Mouse (Mus musculus) midbrain, embryonic 13.5 days (tissue): ENCODE results near the gene Sypl2. TPM values are rescaled to one million over a fixed set of nuclear protein-coding genes. Genes with fewer than 3 reads are reported as not detected.

Experiments
- ATAC-seq: fragments of 200-750 bp; cut with Nextera tagmentation; 2 replicates; pipeline ENCODE4 v1.8.0; 2017; ENCODE audit warnings: mild to moderate bottlenecking, moderate TSS enrichment, moderate library complexity
- H3K27ac ChIP-seq: fragments of 300-500 bp; sonication (generic); 2 replicates; pipeline ENCODE4 v1.5.1; 2015; ENCODE audit warnings: inconsistent platforms, mild to moderate bottlenecking, moderate library complexity
- H3K27me3 ChIP-seq: fragments of 300-500 bp; sonication (generic); 2 replicates; pipeline ENCODE4 v1.6.1; 2015; ENCODE audit warnings: mild to moderate bottlenecking, inconsistent platforms
- H3K36me3 ChIP-seq: fragments of 300-500 bp; sonication (generic); 2 replicates; pipeline ENCODE4 v1.6.1; 2015; ENCODE audit warnings: mild to moderate bottlenecking, inconsistent platforms
- H3K4me1 ChIP-seq: fragments of 300-500 bp; sonication (generic); replicated peaks from 2 replicates; pipeline ENCODE4 v1.6.1; 2015; ENCODE audit warnings: inconsistent platforms
- H3K4me2 ChIP-seq: fragments of 300-500 bp; sonication (generic); replicated peaks from 2 replicates; pipeline ENCODE4 v1.6.1; 2015; ENCODE audit warnings: moderate library complexity, mild to moderate bottlenecking, inconsistent platforms
- H3K4me3 ChIP-seq: fragments of 300-500 bp; sonication (generic); replicated peaks from 2 replicates; pipeline ENCODE4 v1.5.1; 2015; ENCODE audit warnings: mild to moderate bottlenecking, inconsistent platforms
- H3K9ac ChIP-seq: fragments of 300-500 bp; sonication (generic); replicated peaks from 2 replicates; pipeline ENCODE4 v1.6.1; 2015; ENCODE audit warnings: mild to moderate bottlenecking, inconsistent platforms
- H3K9me3 ChIP-seq: fragments of 300-500 bp; sonication (generic); 2 replicates; pipeline ENCODE4 v1.6.1; 2016; ENCODE audit warnings: mild to moderate bottlenecking, inconsistent platforms
- WGBS: fragments of 180-500 bp; shearing (Covaris S2); methylation state at CpG from one replicate; pipeline ENCODE4 v1.1.7; 2015; 5-methylcytosine and 5-hydroxymethylcytosine counted together
- polyA plus RNA-seq: library from polyadenylated mRNA; unstranded; fragments of >200 nt; fragmentation: Nextera tagmentation; extraction: Ambion mirVana; gene quantifications from 2 replicates; pipeline ENCODE4 v1.2.1, GENCODE M21; 2015

Sypl2 gene
- polyA plus RNA-seq, 1 experiment from 2014 or later, result 0.92 TPM

DNA sequence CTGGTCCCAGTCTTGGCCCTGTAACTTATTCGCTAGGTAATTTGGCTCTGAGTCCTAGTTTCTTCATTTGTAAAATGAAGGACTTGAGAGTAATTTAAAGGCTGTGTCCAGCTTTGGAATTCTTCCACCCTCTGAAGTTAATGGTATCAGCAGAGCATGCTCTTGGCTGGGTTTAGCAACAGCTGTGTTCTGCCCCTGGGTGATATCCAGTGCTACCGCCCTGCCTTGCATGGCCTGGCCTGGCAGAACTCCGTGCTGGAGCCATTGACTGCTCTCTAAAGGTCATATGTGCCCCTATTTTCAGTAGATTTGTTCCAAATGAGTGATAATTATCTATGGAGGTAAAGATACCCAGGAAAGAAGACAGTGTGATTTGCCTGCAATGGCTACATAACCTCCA is 5.8 kb downstream of the Sypl2 start:
- Histone ChIP-seq H3K4me3 (no peak overlapping the region), H3K9me3 (no peaks in the 10 kb centered on the region), H3K4me2 (no peak overlapping the region), H3K27me3 (peaks cover 35% of the 10 kb centered on the region), H3K4me1 (peaks cover under 1% of the 10 kb centered on the region; the same call in 1 of the 2 replicates), H3K36me3 (no peaks in the 10 kb centered on the region), H3K27ac (no peak overlapping the region), H3K9ac (no peak overlapping the region)
- 82% methylated on average over 3 of the region's 3 CpGs for WGBS
- ATAC-seq, result no peak

DNA sequence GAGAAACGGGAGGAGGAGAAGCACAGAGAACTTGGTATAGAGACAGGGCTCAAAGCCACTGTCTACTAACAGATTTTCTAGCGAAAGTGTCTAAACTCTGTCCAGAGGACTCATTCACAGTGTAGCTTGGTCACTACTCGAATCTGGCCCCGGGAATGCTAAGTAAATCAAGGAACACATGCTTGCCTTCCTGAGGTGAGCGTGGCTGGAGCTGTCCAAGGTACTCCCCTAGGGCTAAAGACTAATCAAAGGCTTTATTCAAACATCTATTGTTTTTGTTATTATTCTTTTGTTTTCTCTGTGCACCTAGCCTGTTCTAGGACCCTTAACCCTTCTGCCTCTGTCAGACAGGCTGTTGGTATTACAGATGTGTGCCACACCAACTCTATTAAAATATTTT is 11.7 kb downstream of the Sypl2 start:
- no peak for ATAC-seq
- Histone ChIP-seq H3K27ac (no peak overlapping the region), H3K4me1 (peaks cover 10% of the 10 kb centered on the region), H3K36me3 (no peaks in the 10 kb centered on the region), H3K4me3 (no peak overlapping the region), H3K4me2 (no peak overlapping the region), H3K9ac (no peak overlapping the region), H3K9me3 (no peaks in the 10 kb centered on the region), H3K27me3 (no peaks in the 10 kb centered on the region)
- 28% methylated on average over 5 of the region's 5 CpGs for WGBS

DNA sequence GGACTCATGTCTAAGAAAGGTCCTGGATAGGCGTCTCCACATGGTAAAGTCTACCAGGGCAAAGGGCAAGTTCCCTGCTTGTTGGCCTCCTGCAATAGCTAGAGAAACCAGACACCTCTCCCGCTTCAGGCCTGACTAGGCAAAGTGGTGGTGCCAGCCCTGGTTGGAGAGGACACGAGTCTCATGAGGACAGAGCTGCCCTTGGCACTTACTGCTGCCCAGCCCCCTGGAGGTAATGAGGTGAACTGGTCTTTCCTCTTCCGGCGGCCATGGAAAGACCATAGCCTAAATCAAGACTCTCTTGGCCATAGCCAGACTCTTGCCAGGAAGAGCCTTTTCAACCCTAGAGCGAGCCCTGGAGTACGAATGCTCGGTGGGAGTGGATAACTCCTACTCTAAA is 14.0 kb downstream of the Sypl2 start:
- Histone ChIP-seq H3K4me2 (no peak overlapping the region), H3K9ac (no peak overlapping the region), H3K36me3 (peaks cover 7% of the 10 kb centered on the region), H3K27ac (no peak overlapping the region), H3K27me3 (no peaks in the 10 kb centered on the region), H3K9me3 (no peaks in the 10 kb centered on the region), H3K4me1 (peaks cover 27% of the 10 kb centered on the region), H3K4me3 (no peak overlapping the region)
- WGBS, result 88% methylated on average over 8 of the region's 8 CpGs
- no peak for ATAC-seq

DNA sequence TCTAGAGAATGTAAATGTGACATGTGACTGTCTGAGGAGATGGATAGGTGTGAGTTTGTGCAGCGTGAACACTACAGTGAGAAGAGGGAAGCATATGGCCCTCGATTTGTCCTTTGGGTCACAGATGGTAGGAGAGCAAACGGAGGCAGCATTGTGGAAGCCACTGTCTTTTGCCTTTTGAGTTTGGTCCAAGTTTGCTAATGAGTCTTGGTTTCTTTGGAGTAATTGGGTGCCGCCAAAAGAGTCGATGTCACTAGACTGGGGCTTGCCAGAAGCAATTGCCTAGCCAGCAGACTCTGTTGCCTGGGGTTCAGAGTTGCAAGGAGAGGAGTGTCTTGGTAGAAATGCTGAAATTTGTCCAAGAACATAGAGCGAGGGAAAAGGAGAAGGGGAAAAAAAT is 14.6 kb downstream of the Sypl2 start:
- Histone ChIP-seq H3K9ac (peak overlapping the region; percentile 89; the same call in 1 of the 2 replicates), H3K4me2 (peak overlapping the region; percentile 57), H3K9me3 (no peaks in the 10 kb centered on the region), H3K4me3 (peak overlapping the region; percentile 57), H3K27me3 (no peaks in the 10 kb centered on the region), H3K4me1 (peaks cover 27% of the 10 kb centered on the region), H3K27ac (no peak overlapping the region), H3K36me3 (peaks cover 12% of the 10 kb centered on the region)
- no peak for ATAC-seq
- 86% methylated on average over 6 of the region's 6 CpGs for WGBS

DNA sequence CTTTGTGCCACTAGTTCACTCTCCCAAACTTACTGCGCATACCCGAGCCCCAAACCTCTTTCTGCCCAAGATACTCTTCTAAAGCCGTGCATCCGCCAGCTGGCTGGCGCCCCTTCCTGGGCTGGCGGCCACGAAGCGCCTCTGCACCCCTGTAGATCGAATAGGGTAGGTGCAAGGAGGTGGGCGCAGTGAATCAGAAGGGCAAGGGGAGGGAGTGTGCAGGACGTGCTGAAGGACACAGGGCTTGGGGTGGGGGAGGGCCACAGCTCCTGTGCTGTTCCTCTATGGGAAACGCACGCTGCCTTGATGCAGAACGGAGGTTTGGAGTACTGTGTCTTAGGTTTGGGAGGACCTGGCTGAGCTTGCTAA is 15.7 kb downstream of the Sypl2 start, which contains the start of gene Atxn7l2:
Gene Atxn7l2, minus strand, starts transcription at position 164 of the 369 bp plus-strand sequence.
- Histone ChIP-seq H3K9ac (peak within 1 kb of the TSS; percentile 89), H3K4me1 (peaks cover 27% of the 10 kb centered on the region), H3K4me3 (peak within 1 kb of the TSS; percentile 57), H3K27ac (peak within 1 kb of the TSS; percentile 97), H3K9me3 (no peaks in the 10 kb centered on the region), H3K36me3 (peaks cover 23% of the 10 kb centered on the region), H3K4me2 (peak within 1 kb of the TSS; percentile 70), H3K27me3 (no peaks in the 10 kb centered on the region)
- under 1% methylated on average over 14 of the region's 14 CpGs for WGBS
- ATAC-seq, result peak; percentile 93

DNA sequence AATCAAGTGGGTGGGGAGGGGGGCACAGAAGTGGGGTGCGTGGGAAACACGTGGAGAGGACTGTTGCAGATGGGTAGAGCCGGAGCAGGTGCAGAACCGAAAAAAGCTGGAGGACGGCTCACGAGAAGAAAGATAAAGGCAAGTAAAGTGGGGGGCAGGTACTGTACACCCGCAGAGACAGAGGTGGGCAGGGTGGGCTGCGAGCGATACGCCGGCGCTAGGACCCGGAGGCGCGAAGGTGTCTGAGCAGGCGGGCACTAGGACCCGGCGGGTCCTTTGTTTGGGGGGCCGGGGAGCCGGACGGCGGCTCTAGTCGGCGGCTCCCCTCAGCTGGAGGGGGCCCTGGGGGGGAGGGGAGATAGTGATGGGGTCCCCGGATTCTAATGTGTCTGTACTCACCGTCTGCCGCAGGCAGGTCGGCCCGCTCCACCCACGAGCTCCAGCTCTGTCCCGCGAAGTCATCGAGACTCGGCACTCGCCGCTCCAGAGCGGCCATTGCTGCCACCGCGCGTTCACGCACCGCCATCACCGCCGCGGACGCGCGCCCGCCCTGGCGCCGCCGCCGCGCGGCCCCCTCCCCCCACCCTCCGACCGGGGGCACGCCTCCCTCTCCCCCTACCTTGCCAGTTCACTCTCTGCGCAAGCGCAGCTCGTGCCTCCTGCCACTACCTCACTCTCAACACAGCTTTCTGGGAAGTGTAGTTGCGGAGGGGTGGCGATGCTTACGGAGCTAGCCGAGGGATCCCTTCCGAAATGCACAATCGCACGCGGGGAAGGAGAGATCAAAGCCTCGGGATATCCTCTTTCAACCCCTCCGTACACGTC is 16.3 kb downstream of the Sypl2 start:
- peak overlapping the region; percentile 70 for H3K4me2 ChIP-seq
- no peaks in the 10 kb centered on the region for H3K9me3 ChIP-seq
- H3K27ac ChIP-seq, result peak overlapping the region; percentile 97
- H3K27me3 ChIP-seq, result no peaks in the 10 kb centered on the region
- H3K4me1 ChIP-seq, result peaks cover 27% of the 10 kb centered on the region
- peak overlapping the region; percentile 89 for H3K9ac ChIP-seq
- ATAC-seq, result peak; percentile 96
- H3K36me3 ChIP-seq, result peaks cover 29% of the 10 kb centered on the region
- H3K4me3 ChIP-seq, result peak overlapping the region; percentile 57
- under 1% methylated on average over 71 of the region's 72 CpGs for WGBS

DNA sequence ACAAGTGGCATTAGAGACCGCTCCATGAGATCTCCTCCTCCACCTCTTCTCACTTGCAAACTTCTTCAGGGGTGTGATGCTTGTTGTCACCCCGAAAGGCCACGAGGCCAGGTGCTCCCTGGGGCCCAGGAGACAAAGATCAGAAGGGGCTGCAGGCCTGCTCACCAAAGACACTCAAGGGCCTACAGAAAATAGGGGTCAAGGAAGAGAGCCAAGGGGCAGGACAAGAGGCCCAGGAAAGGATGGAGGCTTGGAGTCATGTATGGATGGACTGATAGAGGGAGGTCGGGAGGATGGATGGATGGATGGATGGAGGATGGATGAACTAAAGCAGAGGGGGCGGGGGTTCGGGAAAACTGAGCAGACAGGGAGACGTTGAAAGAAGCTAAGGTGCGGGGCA is 16.9 kb downstream of the Sypl2 start:
- no peaks in the 10 kb centered on the region for H3K27me3 ChIP-seq
- H3K4me1 ChIP-seq, result peaks cover 27% of the 10 kb centered on the region
- H3K9me3 ChIP-seq, result no peaks in the 10 kb centered on the region
- H3K4me3 ChIP-seq, result peak overlapping the region; percentile 57
- peak overlapping the region; percentile 97 for H3K27ac ChIP-seq
- 6% methylated on average over 8 of the region's 8 CpGs for WGBS
- peak; percentile 9 for ATAC-seq
- H3K36me3 ChIP-seq, result peaks cover 35% of the 10 kb centered on the region
- H3K9ac ChIP-seq, result peak overlapping the region; percentile 89
- peak overlapping the region; percentile 70 for H3K4me2 ChIP-seq

DNA sequence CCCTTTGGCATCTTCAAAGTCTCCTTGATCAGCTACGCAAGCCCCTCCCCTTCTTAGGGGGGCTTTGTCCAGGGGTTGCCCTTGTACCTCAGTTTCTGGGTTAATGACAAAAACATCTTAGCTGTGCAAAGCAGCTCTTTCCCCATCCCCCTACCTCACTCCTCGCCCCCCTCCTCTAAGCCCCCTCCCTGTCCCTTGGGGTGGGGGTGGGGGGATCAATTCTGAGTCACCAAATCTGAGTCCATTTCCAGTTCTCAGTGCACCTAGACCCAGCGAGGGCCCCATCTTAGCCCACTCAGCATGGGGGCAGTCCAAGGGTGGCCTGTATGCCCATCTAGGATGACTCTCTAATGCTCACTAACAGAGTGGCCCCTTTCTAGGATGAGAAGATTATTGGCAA is 17.4 kb downstream of the Sypl2 start:
- peaks cover 39% of the 10 kb centered on the region for H3K36me3 ChIP-seq
- H3K27me3 ChIP-seq, result no peaks in the 10 kb centered on the region
- no peaks in the 10 kb centered on the region for H3K9me3 ChIP-seq
- peak overlapping the region; percentile 70 for H3K4me2 ChIP-seq
- no peak for ATAC-seq
- H3K9ac ChIP-seq, result peak overlapping the region; percentile 89
- H3K27ac ChIP-seq, result no peak overlapping the region
- H3K4me1 ChIP-seq, result peaks cover 27% of the 10 kb centered on the region
- H3K4me3 ChIP-seq, result peak overlapping the region; percentile 57
- 48% methylated on average over 3 of the region's 3 CpGs for WGBS

DNA sequence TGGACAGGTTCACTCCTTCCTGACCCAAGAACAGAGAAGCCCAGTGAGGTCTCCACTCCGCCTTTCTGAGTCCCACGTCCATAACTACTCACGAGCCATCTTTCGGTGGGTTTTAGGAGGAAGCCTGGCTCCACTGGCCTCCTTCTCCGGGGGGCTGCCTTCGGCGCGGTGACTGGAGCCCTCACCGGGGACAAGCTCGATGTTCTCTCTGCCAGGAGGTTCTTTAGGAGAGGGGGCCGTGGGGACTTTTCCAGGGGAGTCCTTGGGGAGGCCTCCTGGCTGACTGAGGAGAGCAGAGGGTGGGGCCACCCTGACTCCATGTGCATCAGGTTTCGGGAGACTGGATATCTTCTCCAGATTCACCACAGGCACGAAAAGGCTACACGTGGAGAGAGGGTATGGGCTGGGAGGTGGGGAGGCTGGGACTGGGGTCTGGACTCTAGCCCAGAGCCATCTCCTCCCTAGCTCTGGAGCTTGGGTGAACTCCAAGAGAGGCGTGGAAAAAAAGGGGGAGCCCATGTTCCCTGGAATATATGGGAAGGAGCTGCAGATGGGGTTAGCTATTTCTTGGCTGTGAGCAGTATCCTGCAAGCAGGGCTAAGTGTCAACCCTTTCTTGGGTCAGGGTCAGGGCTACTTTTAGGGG is 19.6 kb downstream of the Sypl2 start:
- H3K9me3 ChIP-seq, result no peaks in the 10 kb centered on the region
- peaks cover 57% of the 10 kb centered on the region for H3K36me3 ChIP-seq
- H3K4me2 ChIP-seq, result no peak overlapping the region
- 95% methylated on average over 15 of the region's 15 CpGs for WGBS
- H3K27me3 ChIP-seq, result no peaks in the 10 kb centered on the region
- peaks cover 22% of the 10 kb centered on the region for H3K4me1 ChIP-seq
- no peak for ATAC-seq
- no peak overlapping the region for H3K27ac ChIP-seq
- no peak overlapping the region for H3K4me3 ChIP-seq
- no peak overlapping the region for H3K9ac ChIP-seq

DNA sequence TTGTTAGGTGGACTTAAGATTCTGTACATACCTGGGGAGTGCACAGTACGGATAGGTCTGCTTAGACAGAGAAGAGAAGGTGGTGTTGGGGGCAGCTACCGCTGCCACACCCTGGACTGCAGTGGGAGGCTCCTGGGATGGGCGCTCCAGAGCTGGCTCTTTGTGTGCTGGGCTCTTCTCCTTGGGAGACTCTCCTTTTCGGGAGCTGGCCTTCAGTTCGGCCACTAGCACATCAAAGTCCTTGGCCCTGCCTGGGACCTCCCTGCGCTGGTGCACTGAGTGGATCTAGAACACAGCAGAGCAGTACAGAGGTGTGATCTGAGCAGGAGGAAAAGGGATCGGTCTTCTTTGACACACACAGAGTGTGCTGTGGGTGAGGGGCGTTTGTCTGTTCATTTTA is 20.8 kb downstream of the Sypl2 start:
- Histone ChIP-seq H3K4me1 (peaks cover 28% of the 10 kb centered on the region), H3K4me2 (no peak overlapping the region), H3K27ac (no peak overlapping the region), H3K4me3 (no peak overlapping the region), H3K27me3 (no peaks in the 10 kb centered on the region), H3K9me3 (no peaks in the 10 kb centered on the region), H3K9ac (no peak overlapping the region), H3K36me3 (peaks cover 61% of the 10 kb centered on the region)
- no peak for ATAC-seq
- WGBS, result 93% methylated on average over 8 of the region's 8 CpGs

DNA sequence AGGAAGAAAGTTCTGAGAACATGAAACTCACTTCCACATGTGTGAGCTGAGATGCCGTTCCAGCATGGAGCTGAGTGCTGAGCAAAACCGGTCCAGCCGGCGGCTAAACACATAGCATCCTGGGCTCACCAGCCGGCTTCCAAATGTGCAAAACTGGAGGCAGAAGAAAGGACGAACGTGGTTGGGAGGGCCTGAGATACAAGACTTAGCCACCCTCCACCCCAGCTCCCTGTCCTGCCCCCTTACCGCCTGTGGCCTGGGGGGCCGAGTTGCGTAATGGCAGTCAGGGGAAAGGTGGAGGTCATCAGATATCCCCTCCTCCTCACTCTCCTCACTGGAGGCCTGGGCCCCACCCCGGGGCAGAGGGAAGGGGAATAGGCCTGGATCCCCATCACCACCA is 22.0 kb downstream of the Sypl2 start:
- no peak overlapping the region for H3K27ac ChIP-seq
- peaks cover 61% of the 10 kb centered on the region for H3K36me3 ChIP-seq
- H3K9me3 ChIP-seq, result no peaks in the 10 kb centered on the region
- 0 out of 2 replicates have a peak overlapping the region, but pooled peaks have one; percentile 29 for H3K9ac ChIP-seq
- ATAC-seq, result no peak
- WGBS, result 89% methylated on average over 11 of the region's 11 CpGs
- no peaks in the 10 kb centered on the region for H3K27me3 ChIP-seq
- H3K4me2 ChIP-seq, result no peak overlapping the region
- no peak overlapping the region for H3K4me3 ChIP-seq
- peaks cover 35% of the 10 kb centered on the region for H3K4me1 ChIP-seq

DNA sequence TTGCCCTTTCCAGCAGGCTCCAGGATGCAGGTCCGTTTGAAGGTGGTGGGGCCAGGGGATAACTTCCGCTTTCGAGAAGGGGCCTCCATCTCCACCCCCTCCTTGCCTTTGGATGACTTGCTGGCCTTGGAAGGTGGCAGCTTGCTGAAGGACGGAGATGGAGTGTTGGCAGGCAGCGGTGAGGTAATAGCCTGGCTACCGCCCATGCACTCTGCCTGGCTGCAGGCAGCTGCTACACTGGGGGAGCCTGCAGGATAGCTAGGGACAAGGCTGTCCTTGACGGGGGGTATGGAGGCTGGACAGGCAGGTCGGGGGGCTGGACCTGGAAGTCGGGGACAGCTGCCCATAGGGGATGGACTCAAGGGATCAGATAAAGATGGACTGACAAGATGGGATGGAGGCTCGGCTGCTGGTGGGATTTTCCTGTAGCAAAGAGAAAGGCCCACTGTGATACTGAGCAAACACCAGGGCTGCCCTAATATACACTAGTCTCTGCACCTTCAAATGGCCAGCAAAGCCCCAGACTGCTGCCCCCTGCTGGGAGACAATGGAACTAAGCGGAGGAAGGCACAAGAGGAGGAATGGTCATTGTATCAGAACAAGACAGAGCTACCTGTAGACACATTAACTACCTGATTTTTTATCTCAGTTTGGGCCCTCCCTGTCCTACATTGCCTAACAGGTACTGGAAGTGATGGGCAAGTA is 22.7 kb downstream of the Sypl2 start:
- Histone ChIP-seq H3K9ac (no peak overlapping the region), H3K9me3 (no peaks in the 10 kb centered on the region), H3K4me2 (no peak overlapping the region), H3K27me3 (no peaks in the 10 kb centered on the region), H3K36me3 (peaks cover 66% of the 10 kb centered on the region), H3K27ac (no peak overlapping the region), H3K4me3 (no peak overlapping the region), H3K4me1 (peaks cover 28% of the 10 kb centered on the region)
- 77% methylated on average over 11 of the region's 11 CpGs for WGBS
- ATAC-seq, result 0 out of 2 replicates have a peak, but pooled peaks have one; percentile 15
